Mouse (Mus musculus): ENCODE measurements around the gene Otub1.

DNA sequence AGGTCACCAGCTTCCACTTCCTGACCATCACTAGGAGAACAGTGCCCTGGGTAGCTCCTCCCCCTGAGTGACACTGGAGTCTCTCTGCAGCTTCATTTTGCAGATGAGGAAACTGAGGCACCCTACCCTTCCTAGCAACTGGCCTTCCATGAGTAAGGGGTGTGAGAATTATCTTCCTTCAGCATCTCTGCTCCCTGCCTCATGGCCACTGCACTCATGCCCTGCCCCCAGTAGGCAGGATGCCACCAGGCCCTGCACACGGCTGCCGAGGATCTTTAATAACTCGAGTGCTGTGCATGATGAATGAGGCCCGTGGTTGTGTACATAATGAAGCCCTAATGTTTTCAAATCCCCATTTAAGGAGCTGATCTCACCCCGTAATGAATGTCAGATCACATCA is 15.1 kb downstream of the Otub1 start:
- TF ChIP-seq POLR2A (IDR thresholded peaks at IDR 0.05; ENCODE audit: insufficient read depth, low read length) (no peak), CTCF (IDR thresholded peaks at IDR 0.05; ENCODE audit: low read depth, low read length) (no peak), EP300 (IDR thresholded peaks at IDR 0.05; ENCODE audit: insufficient read depth, low read depth, low read length) (no peak)
